Mouse (Mus musculus) ES-Bruce4 (cell line): Measurements from ENCODE around the gene Il22ra2. TPM values are rescaled to one million over a fixed set of nuclear protein-coding genes. Genes with fewer than 3 reads are reported as not detected.
A peak's percentile ranks its signal among the peaks of the same experiment; 100 is the strongest.
"Not testable (repeated sequence)": the region's sequence is repeated elsewhere in the genome, so short reads cannot be mapped to it uniquely, and the experiment has no call there.

Experiments used
- H3K27ac ChIP-seq: 2 replicates; pipeline ENCODE4 v1.5.1; 2012; ENCODE audit warnings: low read length, inconsistent platforms; ENCODE audit not compliant: insufficient read depth
- H3K27me3 ChIP-seq: 2 replicates; pipeline ENCODE4 v1.6.1; 2012; ENCODE audit warnings: mild to moderate bottlenecking, low read length, inconsistent platforms; ENCODE audit not compliant: control insufficient read depth, poor library complexity, insufficient read depth, severe bottlenecking
- H3K36me3 ChIP-seq: 2 replicates; pipeline ENCODE4 v1.6.1; 2012; ENCODE audit warnings: inconsistent platforms, mild to moderate bottlenecking, low read length, moderate library complexity; ENCODE audit not compliant: control insufficient read depth, poor library complexity, insufficient read depth, severe bottlenecking
- H3K4me1 ChIP-seq: one replicate; pipeline ENCODE4 v1.8.1; 2011; ENCODE audit warnings: low read length; ENCODE audit not compliant: control insufficient read depth, insufficient read depth
- H3K4me3 ChIP-seq: 2 replicates; pipeline ENCODE4 v1.5.1; 2011; ENCODE audit warnings: low read depth, mild to moderate bottlenecking, low read length
- H3K9ac ChIP-seq: 2 replicates; pipeline ENCODE4 v1.6.1; 2012; ENCODE audit warnings: low read depth, mild to moderate bottlenecking, inconsistent platforms; ENCODE audit not compliant: poor library complexity, severe bottlenecking
- H3K9me3 ChIP-seq: replicated peaks from 2 replicates; pipeline ENCODE4 v1.6.1; 2012; ENCODE audit warnings: mild to moderate bottlenecking, low read length, inconsistent platforms; ENCODE audit not compliant: control insufficient read depth, poor library complexity, insufficient read depth, severe bottlenecking
- CTCF ChIP-seq: IDR thresholded peaks from one replicate; pipeline ENCODE4 v1.8.1; 2011; ENCODE audit warnings: low read depth, low read length
- EP300 ChIP-seq: IDR thresholded peaks from 2 replicates; pipeline ENCODE4 v1.6.1; 2011; ENCODE audit warnings: low read depth, low read length; ENCODE audit not compliant: insufficient read depth
- POLR2A ChIP-seq: IDR thresholded peaks from one replicate; pipeline ENCODE4 v1.8.1; 2011; ENCODE audit warnings: low read length; ENCODE audit not compliant: insufficient read depth
- polyA plus RNA-seq: library from polyadenylated mRNA; stranded (reverse); fragments of >200 nt; gene quantifications from 2 replicates; pipeline ENCODE4 v1.2.4, GENCODE M21; 2011; ENCODE audit warnings: low read depth; ENCODE audit not compliant: missing spikeins, insufficient read depth, insufficient read length

Il22ra2 gene
- polyA plus RNA-seq, 1 experiment, result not detected

GRCm38 (mm10) chr10:19598091-19598490 lies 23.7 kb upstream of the Il22ra2 start:
- no peaks in the 10 kb centered on the region for H3K27me3 ChIP-seq
- H3K4me1 ChIP-seq, result no peaks in the 10 kb centered on the region
- no peaks in the 10 kb centered on the region for H3K36me3 ChIP-seq
- H3K9ac ChIP-seq, result no peak overlapping the region
- H3K27ac ChIP-seq, result no peak overlapping the region
- no peak overlapping the region for H3K4me3 ChIP-seq
- no peaks in the 10 kb centered on the region; the same call in 1 of the 2 replicates for H3K9me3 ChIP-seq
- TF ChIP-seq POLR2A, result no peak
- no peak for TF ChIP-seq CTCF
- TF ChIP-seq EP300, result no peak

- Histone ChIP-seq H3K9ac (no peak overlapping the region), H3K9me3 (no peaks in the 10 kb centered on the region; the same call in 1 of the 2 replicates), H3K27me3 (no peaks in the 10 kb centered on the region), H3K27ac (no peak overlapping the region), H3K36me3 (no peaks in the 10 kb centered on the region), H3K4me3 (no peak overlapping the region), H3K4me1 (no peaks in the 10 kb centered on the region)
- TF ChIP-seq EP300, result no peak
- TF ChIP-seq CTCF, result no peak
- no peak for TF ChIP-seq POLR2A
These were observed 22.3 kb upstream of the Il22ra2 start for GRCm38 (mm10) chr10:19599331-19600092.

- no peaks in the 10 kb centered on the region for H3K27me3 ChIP-seq
- no peaks in the 10 kb centered on the region for H3K4me1 ChIP-seq
- H3K9me3 ChIP-seq, result no peaks in the 10 kb centered on the region; the same call in 1 of the 2 replicates
- TF ChIP-seq POLR2A, result no peak
- no peak for TF ChIP-seq CTCF
- TF ChIP-seq EP300, result no peak
- H3K4me3 ChIP-seq, result no peak overlapping the region
- no peak overlapping the region for H3K27ac ChIP-seq
- no peaks in the 10 kb centered on the region for H3K36me3 ChIP-seq
- H3K9ac ChIP-seq, result no peak overlapping the region
These were observed 21.7 kb upstream of the Il22ra2 start for GRCm38 (mm10) chr10:19600093-19600420.

- not testable (repeated sequence) for H3K27ac ChIP-seq, H3K9ac ChIP-seq, H3K4me1 ChIP-seq, H3K9me3 ChIP-seq, H3K27me3 ChIP-seq, H3K36me3 ChIP-seq, H3K4me3 ChIP-seq
- peak; percentile 15 for TF ChIP-seq CTCF
These were observed 20.3 kb upstream of the Il22ra2 start for GRCm38 (mm10) chr10:19601502-19601901.

- H3K9me3 ChIP-seq, result no peaks in the 10 kb centered on the region; the same call in 1 of the 2 replicates
- H3K9ac ChIP-seq, result no peak overlapping the region
- H3K27ac ChIP-seq, result no peak overlapping the region
- no peak overlapping the region for H3K4me3 ChIP-seq
- no peaks in the 10 kb centered on the region for H3K4me1 ChIP-seq
- TF ChIP-seq CTCF, result no peak
- no peaks in the 10 kb centered on the region for H3K27me3 ChIP-seq
- no peaks in the 10 kb centered on the region for H3K36me3 ChIP-seq
These were observed 18.6 kb upstream of the Il22ra2 start for GRCm38 (mm10) chr10:19603231-19603630.

- no peak overlapping the region for H3K4me3 ChIP-seq
- no peaks in the 10 kb centered on the region for H3K27me3 ChIP-seq
- TF ChIP-seq EP300 (no peak), POLR2A (no peak), CTCF (no peak)
- H3K9ac ChIP-seq, result no peak overlapping the region
- no peaks in the 10 kb centered on the region for H3K36me3 ChIP-seq
- H3K9me3 ChIP-seq, result no peaks in the 10 kb centered on the region
- no peak overlapping the region for H3K27ac ChIP-seq
- no peaks in the 10 kb centered on the region for H3K4me1 ChIP-seq
These were observed 12.7 kb upstream of the Il22ra2 start for GRCm38 (mm10) chr10:19609125-19609524.
